Mouse (Mus musculus) spleen, embryonic (tissue): ENCODE measurements around the gene Kcnq5.

Source experiments
- CTCF ChIA-PET: fragments of 350-600 bp; sonication (Branson Sonifier 250); formaldehyde crosslinking; loops from one replicate; lab custom pipeline; 2022; lab: Charles Lee

Gene Kcnq5

DNA sequence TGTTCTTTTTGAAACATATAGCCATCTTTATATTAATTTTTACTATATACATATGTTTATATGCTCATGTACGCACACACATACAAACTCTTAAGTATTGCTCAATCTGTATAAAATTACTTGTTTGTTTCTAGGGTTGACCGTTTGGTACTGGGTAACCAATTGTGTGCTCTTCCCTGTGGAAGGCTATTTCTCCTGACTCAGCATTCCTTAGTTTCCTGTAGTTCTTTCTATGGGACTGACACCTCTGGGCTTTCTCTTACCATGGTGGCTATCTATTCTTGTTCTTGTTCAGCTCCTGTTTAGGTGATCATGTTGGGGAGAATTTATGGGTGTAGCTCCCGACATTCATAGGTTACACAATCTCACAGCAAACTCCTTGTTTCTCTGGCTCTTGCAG is 473.1 kb downstream of the Kcnq5 start:
- CTCF ChIA-PET, result no interaction called here

GRCm38 (mm10) chr1:21486266-21486665 is 475.5 kb downstream of the Kcnq5 start:
- CTCF ChIA-PET, result no interaction called here

DNA sequence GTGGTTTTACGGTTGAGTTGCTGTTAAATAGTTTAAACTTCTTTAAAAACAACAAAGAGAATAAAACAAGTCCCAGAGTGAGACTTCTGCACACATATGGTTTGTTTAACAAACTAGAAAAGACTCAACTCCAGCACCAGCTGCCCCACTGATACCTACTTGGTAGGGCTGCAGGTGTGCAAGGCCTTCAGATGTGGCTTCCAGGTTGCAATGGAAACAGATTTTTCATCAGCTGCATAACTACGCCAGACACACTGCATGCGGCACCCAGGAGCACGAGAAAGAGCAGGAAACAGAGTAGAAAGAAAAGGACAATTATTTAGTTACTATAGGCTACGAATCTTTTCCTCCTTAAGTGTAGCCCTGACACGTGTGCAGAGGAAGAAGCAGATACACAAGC is 492.4 kb downstream of the Kcnq5 start:
- CTCF ChIA-PET, result no interaction called here

- CTCF ChIA-PET, result interaction anchor here (0.7 kb wide), 1 partner anchor 17 kb away, joined by 4 read pairs; no protein-coding TSS in a partner anchor
These were observed 495.3 kb downstream of the Kcnq5 start for GRCm38 (mm10) chr1:21466431-21466830.

DNA sequence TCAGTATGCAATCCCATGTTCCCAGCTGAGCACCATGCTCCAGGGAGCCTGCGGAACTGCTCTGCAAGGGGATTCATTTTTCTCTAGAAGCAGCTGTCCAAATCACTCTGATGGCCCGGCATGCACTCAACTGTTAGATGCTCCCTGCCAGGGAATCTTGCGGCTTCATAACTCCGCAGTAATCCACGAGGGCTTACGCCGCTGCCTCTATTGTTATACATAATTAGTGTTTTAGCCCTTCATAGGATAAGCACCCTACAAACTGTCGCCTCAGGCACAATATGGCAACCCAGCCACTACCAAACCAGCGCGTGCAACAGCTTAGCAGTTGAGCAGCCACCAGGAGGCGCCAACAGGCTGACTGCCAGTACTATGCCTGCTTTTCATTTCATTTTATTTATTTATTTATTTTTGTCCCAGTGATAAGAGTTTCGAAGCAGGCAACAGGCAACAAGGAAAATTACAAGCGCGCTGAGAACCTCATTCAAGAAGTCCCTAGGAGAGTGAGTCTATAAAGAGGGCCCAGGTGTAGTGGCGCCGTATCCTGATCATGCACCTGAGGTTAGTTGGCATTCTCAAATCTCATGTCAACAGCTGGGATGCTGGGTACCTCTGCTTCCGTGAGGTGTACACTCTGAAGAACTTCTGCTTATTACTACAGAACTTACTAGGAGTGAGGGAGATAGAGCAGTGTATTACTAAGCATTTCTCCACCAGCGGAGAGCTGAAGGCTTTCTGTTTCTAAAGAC is 500.6 kb downstream of the Kcnq5 start:
- CTCF ChIA-PET, result interaction anchor here (0.6 kb wide), 3 partner anchors 7 to 222 kb away, joined by 3 to 4 read pairs (median 3); no protein-coding TSS in a partner anchor

DNA sequence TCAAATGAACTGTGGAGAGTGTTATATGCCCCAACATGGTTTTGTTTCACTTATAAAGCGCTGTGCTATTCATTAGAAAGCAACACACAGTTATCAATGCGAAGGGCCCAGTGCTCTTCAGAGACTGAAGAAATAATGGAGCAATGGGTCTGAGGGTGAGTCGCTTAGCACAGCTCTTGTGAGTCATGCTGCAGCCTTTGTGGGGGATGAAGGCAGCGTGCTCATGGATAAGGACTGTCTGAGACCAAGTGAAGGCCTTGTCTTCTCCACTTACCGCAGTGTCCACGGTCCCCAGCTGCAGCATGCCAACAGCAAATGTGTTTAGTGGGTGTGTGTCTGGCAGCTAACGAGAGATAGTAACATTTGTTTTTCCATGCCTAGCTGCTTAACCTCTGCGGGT is 503.2 kb downstream of the Kcnq5 start:
- CTCF ChIA-PET, result no interaction called here

DNA sequence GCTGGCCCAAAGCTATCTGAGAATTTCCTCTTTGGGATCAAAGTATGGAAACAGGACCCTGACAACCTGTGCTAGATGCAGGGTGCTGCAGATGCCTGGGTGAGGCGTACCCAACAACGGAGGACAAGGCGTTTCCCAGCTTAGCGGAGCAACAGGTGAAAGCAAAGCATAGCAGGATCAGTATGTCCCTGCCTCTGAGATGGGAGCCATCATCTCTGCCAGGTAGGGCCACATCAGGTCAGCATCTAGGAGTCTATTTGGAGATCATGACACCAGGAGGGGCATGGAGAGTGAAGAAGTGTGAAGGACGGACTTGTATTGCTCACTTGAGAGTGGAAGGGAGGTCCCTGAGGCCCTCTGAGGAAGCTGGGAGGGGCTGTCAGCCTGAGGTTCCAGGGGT is 505.8 kb downstream of the Kcnq5 start:
- CTCF ChIA-PET, result no interaction called here

- CTCF ChIA-PET, result interaction anchor here (0.6 kb wide), 1 partner anchor 476 kb away, joined by 3 read pairs; no protein-coding TSS in a partner anchor
These were observed 513.5 kb downstream of the Kcnq5 start for GRCm38 (mm10) chr1:21448227-21448626.

DNA sequence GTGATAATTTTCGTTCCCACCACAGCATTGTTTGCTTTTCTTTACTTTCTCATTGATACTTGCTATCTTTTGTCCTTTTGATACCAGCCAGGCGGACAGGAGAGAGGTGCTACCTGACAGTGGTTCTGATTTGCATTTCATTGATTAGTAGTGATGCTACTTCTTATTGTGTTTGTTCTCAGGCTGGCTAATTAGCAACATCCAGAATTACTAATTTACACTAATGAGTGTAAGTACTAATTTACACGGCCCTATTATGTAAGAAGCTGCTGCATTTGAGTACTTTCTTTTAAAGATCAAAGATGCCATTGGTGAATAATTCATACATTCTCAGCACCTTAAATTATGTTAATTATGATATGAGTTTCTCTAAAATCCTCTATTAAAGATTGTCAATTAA is 525.0 kb downstream of the Kcnq5 start:
- CTCF ChIA-PET, result no interaction called here

DNA sequence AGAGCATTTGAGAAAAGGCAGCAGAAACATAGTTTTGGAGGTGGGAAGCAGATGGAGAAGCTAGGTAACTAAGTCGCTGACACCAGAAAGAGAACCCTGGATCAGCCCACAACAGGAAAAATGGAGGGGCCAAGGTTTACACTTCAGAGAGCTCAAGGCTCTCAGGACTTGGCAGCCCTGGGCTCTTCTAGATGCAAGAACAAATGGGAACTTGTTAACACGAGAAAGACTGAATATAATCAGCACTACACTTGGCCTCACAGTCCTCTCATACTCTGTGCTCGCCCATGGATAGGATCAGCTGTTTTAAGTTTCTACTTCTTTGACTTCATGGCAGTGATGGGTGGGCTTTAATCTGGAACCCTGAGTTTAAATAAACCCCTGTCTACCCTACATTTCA is 526.9 kb downstream of the Kcnq5 start:
- CTCF ChIA-PET, result no interaction called here

- CTCF ChIA-PET, result no interaction called here
These were observed 530.1 kb downstream of the Kcnq5 start for GRCm38 (mm10) chr1:21431666-21432065.

DNA sequence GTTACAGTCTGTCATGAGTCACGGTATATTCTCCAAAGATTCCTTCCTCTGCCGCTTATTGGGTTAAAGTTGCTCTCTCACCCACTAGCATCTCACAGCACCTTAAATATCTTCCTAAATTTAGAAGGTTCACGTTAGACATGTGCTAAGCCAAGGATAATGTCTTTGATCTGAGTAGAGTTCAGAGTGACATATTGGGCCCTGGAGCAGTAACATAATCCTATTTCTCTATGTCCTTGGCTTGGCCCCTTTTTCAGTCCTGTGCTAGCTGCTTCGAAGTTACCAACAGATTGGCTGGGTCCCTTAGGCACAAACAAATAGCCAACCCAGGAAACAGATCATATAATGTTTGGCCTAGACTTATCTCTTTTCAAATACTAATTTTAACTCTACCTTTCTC is 533.7 kb downstream of the Kcnq5 start:
- CTCF ChIA-PET, result no interaction called here

GRCm38 (mm10) chr1:21425654-21426053 is 536.1 kb downstream of the Kcnq5 start:
- CTCF ChIA-PET, result no interaction called here

DNA sequence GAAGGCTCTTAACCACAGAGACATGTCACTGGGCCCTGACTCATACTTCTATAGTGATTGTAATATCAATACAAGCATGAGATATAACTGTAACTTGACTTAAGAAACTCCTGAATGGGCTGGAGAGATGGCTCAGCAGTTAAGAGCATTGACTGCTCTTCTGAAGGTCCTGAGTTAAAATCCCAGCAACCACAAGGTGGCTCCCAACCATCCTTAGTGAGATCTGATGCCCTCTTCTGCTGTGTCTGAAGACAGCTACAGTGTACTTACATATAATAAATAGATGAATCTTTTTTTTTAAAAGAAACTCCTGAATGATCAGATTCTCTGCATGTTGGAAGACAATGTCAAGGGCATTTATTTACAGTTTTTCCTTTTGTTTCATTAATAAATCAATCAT is 542.4 kb downstream of the Kcnq5 start:
- CTCF ChIA-PET, result interaction anchor here (0.6 kb wide), 1 partner anchor 277 kb away, joined by 3 read pairs; no protein-coding TSS in a partner anchor

- CTCF ChIA-PET, result interaction anchor here (0.7 kb wide), 1 partner anchor 858 kb away, joined by 4 read pairs; no protein-coding TSS in a partner anchor
These were observed 549.6 kb downstream of the Kcnq5 start for GRCm38 (mm10) chr1:21412197-21412555.

DNA sequence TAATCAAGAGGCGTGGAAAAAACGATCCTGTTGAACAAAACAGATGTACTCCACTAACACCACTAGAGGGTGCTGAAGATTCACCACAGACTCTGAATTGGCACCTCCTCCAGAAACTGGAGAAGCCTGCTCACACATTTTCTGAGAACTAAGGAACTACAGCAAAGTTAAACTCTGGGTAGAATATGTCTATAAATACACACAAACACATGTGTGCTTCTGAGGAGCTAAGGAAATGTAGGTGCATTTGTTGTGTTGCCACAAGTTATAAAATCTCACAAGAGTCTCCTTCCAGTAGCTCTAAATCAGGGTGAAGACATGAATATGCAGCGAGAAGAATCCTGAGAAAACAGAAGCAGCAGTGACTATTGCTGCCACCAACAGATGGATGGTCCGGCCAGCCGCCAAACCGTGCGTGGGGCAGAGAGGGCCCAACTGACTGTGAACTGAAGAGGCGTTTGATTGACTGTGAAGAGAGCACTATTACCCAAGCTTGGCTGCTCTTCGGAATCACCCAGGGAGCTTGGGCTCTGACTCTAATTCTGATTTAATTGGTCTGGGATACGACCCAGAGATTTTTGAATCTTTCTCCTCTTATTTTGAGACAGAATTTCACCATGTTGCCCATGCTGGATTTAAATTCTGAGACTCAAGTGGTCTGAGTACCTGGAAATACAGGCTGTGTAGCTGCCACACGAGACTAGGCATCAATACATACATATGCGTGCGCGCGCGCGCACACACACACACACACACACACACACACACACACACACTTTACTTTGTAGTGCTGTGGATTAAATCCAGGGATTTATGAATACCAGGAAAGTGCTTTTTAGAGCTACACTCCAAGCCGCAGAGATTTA is 550.2 kb downstream of the Kcnq5 start:
- CTCF ChIA-PET, result interaction anchor here (0.6 to 0.7 kb wide), 2 partner anchors 701 to 858 kb away, joined by 4 read pairs; no protein-coding TSS in a partner anchor

DNA sequence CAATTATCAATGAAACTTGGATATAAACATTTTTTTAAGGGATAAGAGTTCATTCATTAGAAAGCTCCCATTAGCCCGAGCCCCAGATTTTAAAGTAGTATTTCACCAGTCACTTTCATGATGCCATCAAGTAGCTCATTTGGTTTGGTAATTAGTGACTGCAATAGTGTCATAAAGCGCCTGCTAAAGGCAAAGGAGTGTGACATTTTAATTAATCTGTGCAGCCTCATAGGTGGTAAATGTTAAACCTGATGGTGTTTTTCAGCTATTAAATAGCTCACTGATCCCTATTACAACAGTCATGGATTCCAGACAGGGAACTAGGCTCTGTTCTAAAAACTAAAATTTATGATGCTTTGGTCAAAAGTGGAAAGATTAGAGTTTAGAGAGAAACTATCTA is 554.5 kb downstream of the Kcnq5 start:
- CTCF ChIA-PET, result no interaction called here

- CTCF ChIA-PET, result no interaction called here
These were observed 558.9 kb downstream of the Kcnq5 start for GRCm38 (mm10) chr1:21402804-21403203.

DNA sequence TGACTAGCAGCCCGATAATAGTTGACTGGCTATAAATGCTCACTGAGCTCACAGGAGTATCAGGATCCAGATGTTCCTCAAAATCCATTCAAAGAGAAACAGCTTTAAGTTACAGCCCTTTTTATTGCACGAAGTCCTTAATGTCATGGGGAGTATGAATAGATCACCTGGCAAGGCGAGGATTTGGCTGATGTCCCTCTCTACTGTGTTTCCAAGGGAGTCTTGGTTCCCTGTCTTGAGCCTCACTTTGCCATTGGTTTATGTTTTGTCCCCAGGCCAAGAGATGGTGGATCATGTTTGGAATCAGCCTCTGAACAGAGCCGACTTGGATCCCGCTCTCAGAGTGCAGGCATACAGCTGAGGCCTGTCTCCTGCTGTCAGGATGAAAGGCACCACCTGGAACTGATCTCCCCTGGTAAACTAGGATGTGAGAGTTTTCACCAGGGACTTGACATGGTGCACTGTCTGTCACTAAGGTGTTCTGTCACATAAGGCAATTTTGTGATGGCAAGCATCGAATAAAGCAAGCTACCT is 570.5 kb downstream of the Kcnq5 start:
- CTCF ChIA-PET, result no interaction called here

GRCm38 (mm10) chr1:21383256-21383655 is 578.5 kb downstream of the Kcnq5 start, which contains the start of gene Khdc1b:
Gene Khdc1b, plus strand, starts transcription at chr1:21383556.
- CTCF ChIA-PET, result no interaction called here

GRCm38 (mm10) chr1:21368031-21368430 is 593.7 kb downstream of the Kcnq5 start, which contains the start of gene Khdc1c:
Gene Khdc1c, plus strand, starts transcription at chr1:21368331.
- CTCF ChIA-PET, result interaction anchor here (0.7 kb wide), 1 partner anchor 110 kb away, joined by 9 read pairs; no protein-coding TSS in a partner anchor

- CTCF ChIA-PET, result no interaction called here
These were observed 612.4 kb downstream of the Kcnq5 start, which contains the start of gene Khdc1a for GRCm38 (mm10) chr1:21349341-21349740. Gene Khdc1a, plus strand, starts transcription at chr1:21349641.
